Mouse (Mus musculus) erythroid progenitor cell, adult 5-6 weeks (primary cell): Measurements from ENCODE around the gene Slco4a1. TPM values are rescaled to one million over a fixed set of nuclear protein-coding genes. Genes with fewer than 3 reads are reported as not detected.

Source experiments
- ATAC-seq: replicated peaks from 2 replicates; pipeline ENCODE4 v1.8.0; 2016; ENCODE audit warnings: moderate number of reproducible peaks, mild to moderate bottlenecking, moderate TSS enrichment, inconsistent platforms; ENCODE audit not compliant: poor library complexity, low FRiP score, severe bottlenecking
- total RNA-seq, 2 experiments: library from RNA; stranded (forward) in 1 of 2; stranded (reverse) in 1 of 2; fragments of 150-400 nt in 1 of 2; fragments of 186-747, 209-891 nt in 1 of 2; gene quantifications; 2 replicates each; pipeline versions ENCODE4 v1.2.3 to v1.2.4; 2015 to 2017; ENCODE audit warnings: low replicate concordance in 2 of 2

Gene Slco4a1
- total RNA-seq (2015; ENCODE audit: low replicate concordance), result 5.9 and 8.3 TPM in 2 replicates
- total RNA-seq (2017; ENCODE audit: low replicate concordance), result 1.5 TPM in 1 of 2 replicates, not detected in the other

- no peak for ATAC-seq
Observed at GRCm38 (mm10) chr2:180455723-180456698, at the start of gene Slco4a1. Slco4a1 (plus strand) TSS chr2:180456245.

- no peak for ATAC-seq
Observed at GRCm38 (mm10) chr2:180408410-180408809, 47.6 kb upstream of the Slco4a1 start.

DNA sequence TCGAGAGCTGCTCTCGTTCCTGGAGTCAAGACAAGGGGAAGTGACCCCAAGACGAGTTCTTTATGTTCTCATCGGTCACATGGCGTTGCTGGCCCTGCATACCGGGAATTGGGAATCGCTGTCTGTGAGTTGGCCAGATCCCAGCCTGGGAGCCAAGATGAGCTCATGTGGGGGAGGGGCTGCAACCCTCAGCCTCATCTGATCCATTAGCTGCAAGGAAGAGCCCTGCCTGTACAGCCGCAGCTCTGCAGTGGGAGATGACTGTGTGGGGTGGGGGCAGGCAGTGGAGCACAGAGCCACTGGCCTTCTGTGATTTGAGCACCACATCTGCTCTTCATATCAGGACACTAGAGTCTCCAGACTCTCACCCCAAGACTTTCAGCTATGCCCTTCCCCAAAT lies 45.6 kb upstream of the Slco4a1 start:
- no peak for ATAC-seq

- ATAC-seq, result no peak
Observed at GRCm38 (mm10) chr2:180411013-180411412, 45.0 kb upstream of the Slco4a1 start.

DNA sequence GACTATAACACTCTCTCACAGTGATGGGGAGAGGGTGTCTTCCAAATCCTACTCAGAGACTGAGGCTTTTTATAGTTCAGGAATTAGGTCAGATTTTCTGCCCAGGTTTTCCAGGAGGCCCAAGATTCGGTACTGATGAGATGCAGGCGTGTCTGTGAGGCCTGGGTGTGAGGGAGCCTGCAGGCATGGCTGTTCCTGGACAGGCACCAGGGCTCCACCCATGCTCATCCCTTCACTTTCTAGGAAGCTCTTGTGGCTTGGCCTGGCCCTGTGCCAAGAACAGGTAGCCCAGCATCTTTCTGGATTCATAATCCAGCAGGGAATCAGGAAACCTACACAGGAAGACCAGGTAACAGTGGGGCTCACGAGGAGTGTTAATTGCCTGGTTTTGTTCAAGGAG lies 40.4 kb upstream of the Slco4a1 start:
- ATAC-seq, result no peak

- ATAC-seq, result no peak
Observed at GRCm38 (mm10) chr2:180417731-180418130, 38.3 kb upstream of the Slco4a1 start.

DNA sequence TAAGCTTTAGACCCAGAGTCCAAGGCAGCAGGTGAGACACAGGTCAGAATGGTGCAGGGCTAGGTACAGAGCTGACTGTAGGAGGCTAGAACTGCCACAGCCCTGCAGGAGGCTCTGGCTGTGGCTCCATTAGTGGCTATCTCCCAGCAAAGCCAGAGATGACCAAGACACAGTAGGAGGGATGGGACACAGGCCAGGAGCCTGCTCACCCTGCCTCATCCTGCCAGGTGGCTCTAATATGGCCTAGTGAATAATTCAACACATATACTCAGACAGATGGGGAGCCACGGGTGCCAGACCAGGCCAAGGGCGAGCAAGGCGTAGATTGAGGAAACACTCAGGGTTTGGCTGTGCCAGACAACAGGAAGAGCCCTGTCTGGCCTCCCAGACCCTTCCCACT lies 35.4 kb upstream of the Slco4a1 start:
- no peak for ATAC-seq

GRCm38 (mm10) chr2:180425115-180425514 lies 30.9 kb upstream of the Slco4a1 start:
- ATAC-seq, result no peak

DNA sequence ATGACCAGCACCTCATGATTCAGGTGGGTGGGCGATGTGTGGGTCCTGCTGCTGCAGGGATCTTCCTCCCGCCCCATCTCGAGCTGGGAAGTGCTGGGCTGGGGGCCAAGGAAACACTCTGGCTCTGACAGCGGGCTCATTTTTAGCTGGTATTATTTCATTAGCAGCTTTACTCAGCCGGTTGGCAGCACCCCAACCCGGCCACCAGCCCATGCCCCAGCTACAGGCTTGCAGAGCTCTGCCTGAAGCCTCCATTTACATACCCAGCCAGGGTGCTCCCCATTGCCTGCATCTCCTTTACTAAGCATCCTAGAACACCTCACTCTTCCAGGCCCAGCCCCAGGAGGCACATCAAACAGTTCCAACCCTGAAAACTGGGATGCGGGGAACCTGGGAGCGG lies 29.0 kb upstream of the Slco4a1 start:
- no peak for ATAC-seq

DNA sequence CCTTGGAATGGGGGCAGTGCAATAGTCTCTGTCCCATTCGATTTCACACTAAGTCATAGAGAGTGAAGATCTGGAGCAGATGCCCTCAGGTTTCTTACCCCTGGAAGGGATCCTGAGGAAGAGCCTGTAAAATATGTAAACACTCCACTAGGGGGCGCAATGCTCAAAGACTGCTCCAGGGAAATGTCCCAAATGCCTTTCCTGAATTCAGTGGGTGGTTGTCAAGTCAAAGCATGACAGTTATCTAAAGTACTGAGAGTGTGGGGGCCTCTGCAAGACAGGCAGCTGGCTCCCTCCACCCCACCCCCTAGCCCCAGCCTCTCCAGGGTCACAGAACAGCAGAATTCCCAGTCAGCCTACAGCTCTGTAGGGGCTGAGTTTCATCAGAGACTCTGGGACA lies 27.7 kb upstream of the Slco4a1 start:
- ATAC-seq, result no peak

- ATAC-seq, result no peak
Observed at GRCm38 (mm10) chr2:180430648-180431047, 25.4 kb upstream of the Slco4a1 start.

DNA sequence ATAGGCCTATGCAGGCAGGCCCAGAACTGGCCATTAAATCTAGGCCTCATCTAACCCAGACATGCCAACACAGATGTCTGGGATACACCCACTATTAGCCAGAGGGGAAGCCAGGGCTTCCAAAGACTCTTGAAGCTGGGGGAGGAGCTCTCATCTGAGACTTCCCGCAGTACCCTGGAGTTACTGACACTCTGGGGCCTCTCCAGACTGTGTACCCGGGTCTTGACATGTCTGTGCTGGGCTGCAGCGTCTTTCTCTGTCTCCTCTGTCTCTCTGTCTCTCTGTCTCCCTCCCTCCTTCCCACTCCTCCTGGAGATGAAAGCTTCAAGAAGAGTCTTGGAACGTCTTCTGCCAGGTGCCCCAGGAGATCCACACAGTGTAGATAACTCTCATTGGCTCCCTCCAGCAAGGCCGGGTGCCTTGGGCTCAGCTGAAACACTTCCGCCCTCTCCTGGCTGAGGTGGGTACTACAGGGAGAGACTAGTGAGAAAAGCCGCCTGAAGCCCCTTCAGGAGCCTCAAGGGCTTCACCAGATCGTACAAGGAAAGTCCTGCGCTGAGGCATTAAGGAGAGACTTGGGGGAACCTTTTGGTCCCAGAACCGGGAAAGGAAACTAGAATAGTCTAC lies 23.9 kb upstream of the Slco4a1 start:
- 0 out of 2 replicates have a peak, but pooled peaks have one; percentile 47 for ATAC-seq

DNA sequence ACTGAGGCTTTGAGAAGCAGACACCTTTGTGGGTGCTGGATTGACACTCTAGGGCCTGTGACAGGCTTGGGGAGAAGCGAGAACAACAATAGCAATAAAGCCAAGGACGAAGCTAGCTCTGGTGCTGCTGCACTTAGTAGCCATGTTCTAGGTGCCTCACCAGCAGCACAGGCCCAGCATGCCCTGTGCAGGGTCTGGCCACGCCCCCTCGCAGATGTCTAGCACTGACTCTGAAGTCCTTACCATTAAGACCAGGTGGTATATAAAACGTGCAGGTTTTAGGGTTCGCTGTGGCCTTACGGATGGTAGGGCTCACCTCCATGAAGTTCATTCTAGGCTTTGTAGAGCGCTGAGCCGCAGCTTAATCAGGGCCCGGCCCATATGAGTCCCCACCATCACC lies 23.3 kb upstream of the Slco4a1 start:
- ATAC-seq, result no peak

- no peak for ATAC-seq
Observed at GRCm38 (mm10) chr2:180433350-180433749, 22.7 kb upstream of the Slco4a1 start.

GRCm38 (mm10) chr2:180435341-180435926 lies 20.6 kb upstream of the Slco4a1 start:
- ATAC-seq, result no peak

GRCm38 (mm10) chr2:180437149-180437864 lies 18.7 kb upstream of the Slco4a1 start:
- no peak for ATAC-seq

DNA sequence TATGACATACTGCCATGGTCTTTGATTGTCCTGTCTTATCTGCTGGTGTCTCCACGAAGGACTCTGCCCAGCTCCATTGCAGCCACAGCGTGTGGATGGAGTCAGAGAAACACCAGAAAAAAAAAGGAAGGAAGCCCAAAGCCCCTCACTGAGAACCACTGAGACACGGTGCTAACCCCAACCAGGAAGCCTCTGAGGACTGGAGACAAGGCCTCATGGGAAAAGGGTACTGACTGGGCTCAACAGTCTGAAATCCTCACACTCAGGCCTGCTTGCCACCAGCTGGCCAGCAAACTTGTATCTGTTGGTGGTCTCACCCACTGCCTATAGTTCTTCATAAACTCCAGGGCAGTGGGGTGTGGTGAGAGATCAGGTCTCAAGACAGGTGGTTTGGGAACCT lies 16.3 kb upstream of the Slco4a1 start:
- ATAC-seq, result no peak

- ATAC-seq, result no peak
Observed at GRCm38 (mm10) chr2:180440596-180441332, 15.3 kb upstream of the Slco4a1 start.

DNA sequence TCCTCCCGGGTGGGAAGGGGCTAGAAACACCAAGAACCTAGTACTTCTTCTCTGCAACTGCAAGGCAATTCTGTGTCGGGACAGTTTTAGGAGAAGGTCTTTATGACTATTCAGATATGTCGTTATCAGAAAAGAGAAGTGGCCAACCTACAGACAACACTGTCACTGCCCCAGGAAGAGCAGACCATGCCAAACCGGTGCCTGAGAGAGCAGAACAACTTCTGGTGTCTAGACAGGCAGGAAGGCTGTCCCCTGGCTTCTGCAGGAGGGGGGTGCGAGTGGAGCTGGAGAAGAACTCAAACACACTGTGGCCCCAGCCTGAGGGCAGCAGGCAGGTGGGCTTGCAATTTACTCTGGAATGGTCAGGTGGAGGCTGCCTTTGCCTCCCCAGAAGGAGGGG lies 14.0 kb upstream of the Slco4a1 start:
- no peak for ATAC-seq
